Mouse (Mus musculus): ENCODE measurements at regions not wholly inside any gene's neighbourhood (a gene's known extent, or its start where the extent isn't known, plus 50 kb on each side); places are given as distances from the start of the nearest gene placed in this dataset.
A peak's percentile ranks its signal among the peaks of the same experiment; 100 is the strongest.

DNA sequence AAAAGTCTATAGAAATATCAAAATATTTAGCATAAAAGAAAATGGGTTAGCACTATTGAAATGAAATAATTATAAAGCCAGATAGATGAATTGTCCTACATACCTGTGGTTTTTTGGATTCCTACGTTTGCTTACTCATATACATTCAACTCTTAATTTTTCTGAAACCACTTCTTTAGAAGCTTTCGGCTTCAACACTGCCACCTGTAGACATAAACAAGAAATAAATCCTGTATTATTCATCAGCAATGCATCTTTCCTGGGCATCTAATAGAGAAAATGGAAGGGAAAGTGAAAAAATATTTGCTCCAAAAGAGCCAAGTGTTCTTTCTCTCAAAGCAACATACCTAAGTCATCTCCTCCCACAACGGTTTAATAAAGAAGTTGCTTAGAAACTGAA, 245.7 kb downstream of the Tex13c3 start:
- no peak overlapping the region for H3K9ac ChIP-seq (ENCODE audit: low read depth, low read length)
- H3K27me3 ChIP-seq (ENCODE audit: control insufficient read depth, insufficient read depth, low read length), result no peaks in the 10 kb centered on the region
- no peaks in the 10 kb centered on the region for H3K79me2 ChIP-seq (replicated peaks; ENCODE audit: control insufficient read depth, insufficient read depth, low read length)
- TF ChIP-seq EP300 (IDR thresholded peaks at IDR 0.05; ENCODE audit: insufficient read depth, low read depth, low read length) (no peak), CTCF (IDR thresholded peaks at IDR 0.05) (peak; percentile 16; the same call in 1 of the 2 replicates), POLR2A (IDR thresholded peaks at IDR 0.05; ENCODE audit: insufficient read depth, low read depth, low read length) (no peak)
- intact Hi-C loops (cut with DNase I), result no loop called here
- no peaks in the 10 kb centered on the region for H3K36me3 ChIP-seq (ENCODE audit: control insufficient read depth, insufficient read depth, low read length)
- no peak for DNase-seq
- 69% methylated on average over 3 of the region's 3 CpGs for WGBS
- H3K4me3 ChIP-seq, result no peak overlapping the region
- H3K4me1 ChIP-seq (ENCODE audit: control insufficient read depth, insufficient read depth, low read length), result no peaks in the 10 kb centered on the region
- H3K27ac ChIP-seq, result no peak overlapping the region

DNA sequence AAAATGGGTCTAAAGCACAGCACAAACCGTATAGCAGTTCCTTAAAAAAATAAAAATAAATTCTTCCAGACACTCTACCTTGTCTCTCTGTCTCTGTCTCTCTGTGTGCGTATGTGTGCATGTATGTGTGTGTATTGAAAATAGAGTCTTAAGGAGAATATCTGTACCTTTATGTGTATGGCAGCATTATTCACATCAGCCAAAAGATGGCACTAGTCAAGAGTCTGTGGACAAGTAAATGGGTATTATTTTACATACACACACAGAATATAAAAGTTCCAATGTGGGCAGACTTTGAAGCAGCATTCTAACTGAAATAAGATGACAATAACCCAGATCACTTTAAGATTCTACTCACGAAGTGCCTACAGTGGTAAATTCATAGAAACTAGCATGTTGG, 249.3 kb downstream of the Tex13c3 start:
- no peaks in the 10 kb centered on the region for H3K4me1 ChIP-seq (ENCODE audit: control insufficient read depth, insufficient read depth, low read length)
- no peaks in the 10 kb centered on the region for H3K79me2 ChIP-seq (replicated peaks; ENCODE audit: control insufficient read depth, insufficient read depth, low read length)
- H3K9ac ChIP-seq (ENCODE audit: low read depth, low read length), result no peak overlapping the region
- intact Hi-C loops (cut with DNase I), result no loop called here
- H3K36me3 ChIP-seq (ENCODE audit: control insufficient read depth, insufficient read depth, low read length), result no peaks in the 10 kb centered on the region
- TF ChIP-seq EP300 (IDR thresholded peaks at IDR 0.05; ENCODE audit: insufficient read depth, low read depth, low read length) (no peak), CTCF (IDR thresholded peaks at IDR 0.05) (no peak), POLR2A (IDR thresholded peaks at IDR 0.05; ENCODE audit: insufficient read depth, low read depth, low read length) (no peak)
- 73% methylated on average over 3 of the region's 3 CpGs for WGBS
- H3K4me3 ChIP-seq, result no peak overlapping the region
- DNase-seq, result no peak
- H3K27ac ChIP-seq, result no peak overlapping the region
- no peaks in the 10 kb centered on the region for H3K27me3 ChIP-seq (ENCODE audit: control insufficient read depth, insufficient read depth, low read length)

DNA sequence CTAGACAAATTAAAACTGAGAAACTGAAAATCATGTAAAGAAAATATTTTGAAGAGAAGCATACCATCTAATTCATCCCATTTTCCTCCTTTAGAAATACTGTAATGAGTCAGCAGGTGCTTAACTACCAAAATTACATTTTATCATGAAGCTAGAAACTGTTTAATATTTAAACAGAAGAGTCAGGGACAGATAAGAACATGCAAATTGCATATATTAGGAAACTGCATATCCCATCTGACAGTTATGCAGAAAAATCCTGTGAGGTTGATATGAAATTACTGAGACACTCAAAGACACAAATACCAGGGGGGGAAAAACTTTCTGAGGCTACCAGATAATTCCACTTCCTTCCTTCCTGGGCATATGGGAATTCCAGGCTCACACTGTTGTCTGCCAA, 257.8 kb downstream of the Tex13c3 start:
- TF ChIP-seq CTCF (IDR thresholded peaks at IDR 0.05) (no peak), EP300 (IDR thresholded peaks at IDR 0.05; ENCODE audit: insufficient read depth, low read depth, low read length) (no peak), POLR2A (IDR thresholded peaks at IDR 0.05; ENCODE audit: insufficient read depth, low read depth, low read length) (no peak)
- H3K79me2 ChIP-seq (replicated peaks; ENCODE audit: control insufficient read depth, insufficient read depth, low read length), result no peaks in the 10 kb centered on the region
- intact Hi-C loops (cut with DNase I), result no loop called here

DNA sequence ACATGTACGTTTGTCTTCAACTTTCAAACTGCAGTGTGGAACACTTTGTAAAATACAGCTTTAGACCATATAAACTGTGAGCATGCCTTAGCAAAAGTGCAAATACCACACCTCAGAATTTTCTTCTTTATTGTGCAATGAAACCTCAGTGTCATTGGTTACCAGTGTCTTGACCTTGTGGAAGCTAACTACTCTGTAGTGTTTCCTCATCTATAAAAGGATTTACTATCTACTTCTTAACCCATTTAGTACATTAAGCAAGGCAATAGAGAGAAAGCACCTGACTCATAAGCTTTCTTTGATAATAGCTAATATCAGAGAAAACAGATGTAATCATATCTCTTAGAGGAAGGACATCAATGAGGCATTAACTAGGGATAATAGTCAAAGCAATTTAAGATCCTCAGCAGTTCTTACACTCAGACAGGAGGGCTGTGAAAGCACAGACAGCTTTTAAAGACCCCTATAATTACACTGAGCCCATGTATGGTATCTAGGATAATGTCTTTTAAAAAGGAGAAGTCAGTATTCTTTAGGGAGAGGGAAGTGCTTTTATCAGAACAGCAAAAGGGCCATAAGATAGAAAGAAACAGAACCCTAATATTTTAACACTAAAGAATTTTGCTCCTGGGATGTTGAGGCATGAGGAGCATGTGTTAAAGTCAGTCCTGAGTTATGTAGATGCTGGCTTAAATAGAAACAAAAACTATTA, 260.2 kb downstream of the Tex13c3 start:
- WGBS, result 90% methylated on average over 1 of the region's 1 CpGs
- Histone ChIP-seq H3K4me3 (no peak overlapping the region), H3K27ac (no peak overlapping the region), H3K79me2 (replicated peaks; ENCODE audit: control insufficient read depth, insufficient read depth, low read length) (no peaks in the 10 kb centered on the region), H3K4me1 (ENCODE audit: control insufficient read depth, insufficient read depth, low read length) (no peaks in the 10 kb centered on the region), H3K27me3 (ENCODE audit: control insufficient read depth, insufficient read depth, low read length) (no peaks in the 10 kb centered on the region), H3K9ac (ENCODE audit: low read depth, low read length) (no peak overlapping the region), H3K36me3 (ENCODE audit: control insufficient read depth, insufficient read depth, low read length) (no peaks in the 10 kb centered on the region)
- intact Hi-C loops (cut with DNase I), result no loop called here
- DNase-seq, result no peak
- TF ChIP-seq CTCF (IDR thresholded peaks at IDR 0.05), result no peak
- TF ChIP-seq POLR2A (IDR thresholded peaks at IDR 0.05; ENCODE audit: insufficient read depth, low read depth, low read length), result no peak
- TF ChIP-seq EP300 (IDR thresholded peaks at IDR 0.05; ENCODE audit: insufficient read depth, low read depth, low read length), result no peak

More for the DNA sequence above, 257.8 kb downstream of the Tex13c3 start:
- Histone ChIP-seq H3K27ac (no peak overlapping the region), H3K4me3 (no peak overlapping the region), H3K9ac (ENCODE audit: low read depth, low read length) (no peak overlapping the region), H3K27me3 (ENCODE audit: control insufficient read depth, insufficient read depth, low read length) (no peaks in the 10 kb centered on the region), H3K36me3 (ENCODE audit: control insufficient read depth, insufficient read depth, low read length) (no peaks in the 10 kb centered on the region), H3K4me1 (ENCODE audit: control insufficient read depth, insufficient read depth, low read length) (no peaks in the 10 kb centered on the region)
- DNase-seq, result no peak

DNA sequence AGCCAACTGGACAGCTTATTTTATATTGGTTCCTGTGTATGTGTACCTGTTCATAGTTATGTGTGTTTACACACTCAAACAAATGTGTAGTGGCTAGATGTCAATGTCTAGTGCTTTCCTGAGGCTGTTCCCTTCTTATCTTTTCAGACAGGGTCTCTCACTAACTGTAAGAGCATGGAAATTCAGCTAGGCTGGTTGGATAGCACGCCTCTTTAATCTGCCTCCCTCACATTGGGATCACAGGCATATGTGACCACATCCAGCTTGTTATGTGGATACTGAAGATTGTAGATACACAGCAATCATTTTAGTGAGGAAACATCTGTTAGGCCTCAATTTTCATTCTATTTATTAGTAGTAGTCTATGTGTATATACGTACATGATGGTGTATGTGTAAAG, 261.4 kb downstream of the Tex13c3 start:
- Histone ChIP-seq H3K4me1 (ENCODE audit: control insufficient read depth, insufficient read depth, low read length) (no peaks in the 10 kb centered on the region), H3K27ac (no peak overlapping the region), H3K36me3 (ENCODE audit: control insufficient read depth, insufficient read depth, low read length) (no peaks in the 10 kb centered on the region), H3K79me2 (replicated peaks; ENCODE audit: control insufficient read depth, insufficient read depth, low read length) (no peaks in the 10 kb centered on the region), H3K27me3 (ENCODE audit: control insufficient read depth, insufficient read depth, low read length) (no peaks in the 10 kb centered on the region), H3K4me3 (no peak overlapping the region), H3K9ac (ENCODE audit: low read depth, low read length) (no peak overlapping the region)
- no peak for TF ChIP-seq CTCF (IDR thresholded peaks at IDR 0.05)
- TF ChIP-seq POLR2A (IDR thresholded peaks at IDR 0.05; ENCODE audit: insufficient read depth, low read depth, low read length), result no peak
- no peak for TF ChIP-seq EP300 (IDR thresholded peaks at IDR 0.05; ENCODE audit: insufficient read depth, low read depth, low read length)
- WGBS, result 69% methylated on average over 2 of the region's 2 CpGs
- intact Hi-C loops (cut with DNase I), result no loop called here
- no peak for DNase-seq

DNA sequence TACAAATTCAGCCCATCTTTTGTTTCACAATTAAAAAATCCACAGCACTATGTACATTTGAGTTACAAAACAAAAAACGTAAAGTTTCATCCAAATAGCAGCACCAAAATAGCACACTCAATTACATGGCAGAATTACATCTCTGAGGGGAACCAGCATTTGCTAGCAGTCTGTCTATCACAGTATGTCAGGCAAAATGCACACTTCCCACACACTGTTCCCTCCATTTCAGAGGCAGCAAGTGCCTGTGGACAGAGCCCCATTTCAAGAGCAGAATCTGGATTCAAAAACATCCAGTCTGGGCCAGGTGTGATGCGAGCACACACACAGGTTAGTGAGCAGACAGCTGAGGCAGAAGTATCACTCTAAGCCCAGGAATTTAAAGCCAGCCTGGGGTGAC, 261.8 kb downstream of the Tex13c3 start:
- Histone ChIP-seq H3K36me3 (ENCODE audit: control insufficient read depth, insufficient read depth, low read length) (no peaks in the 10 kb centered on the region), H3K79me2 (replicated peaks; ENCODE audit: control insufficient read depth, insufficient read depth, low read length) (no peaks in the 10 kb centered on the region), H3K4me3 (no peak overlapping the region), H3K27me3 (ENCODE audit: control insufficient read depth, insufficient read depth, low read length) (no peaks in the 10 kb centered on the region), H3K4me1 (ENCODE audit: control insufficient read depth, insufficient read depth, low read length) (no peaks in the 10 kb centered on the region), H3K9ac (ENCODE audit: low read depth, low read length) (no peak overlapping the region), H3K27ac (no peak overlapping the region)
- WGBS, result 86% methylated on average over 2 of the region's 2 CpGs
- TF ChIP-seq EP300 (IDR thresholded peaks at IDR 0.05; ENCODE audit: insufficient read depth, low read depth, low read length) (no peak), POLR2A (IDR thresholded peaks at IDR 0.05; ENCODE audit: insufficient read depth, low read depth, low read length) (no peak), CTCF (IDR thresholded peaks at IDR 0.05) (no peak)
- DNase-seq, result no peak
- intact Hi-C loops (cut with DNase I), result no loop called here

Measured in heart, adult 2 months (tissue).